Mouse (Mus musculus): ENCODE data around the gene Lrrc1.

GRCm38 (mm10) chr9:77579827-77580226 lies 35.2 kb upstream of the Lrrc1 start:
- TF ChIP-seq CTCF (IDR thresholded peaks at IDR 0.05; ENCODE audit: control insufficient read depth, insufficient read depth, insufficient replicate concordance, low read depth, low read length) (peak; percentile 16; the same call in 1 of the 2 replicates), POLR2A (IDR thresholded peaks at IDR 0.05; ENCODE audit: control insufficient read depth, low read depth, low read length) (no peak)
